13 mouse cellular contexts compared by ENCODE assay signal in the genomic region with DNA sequence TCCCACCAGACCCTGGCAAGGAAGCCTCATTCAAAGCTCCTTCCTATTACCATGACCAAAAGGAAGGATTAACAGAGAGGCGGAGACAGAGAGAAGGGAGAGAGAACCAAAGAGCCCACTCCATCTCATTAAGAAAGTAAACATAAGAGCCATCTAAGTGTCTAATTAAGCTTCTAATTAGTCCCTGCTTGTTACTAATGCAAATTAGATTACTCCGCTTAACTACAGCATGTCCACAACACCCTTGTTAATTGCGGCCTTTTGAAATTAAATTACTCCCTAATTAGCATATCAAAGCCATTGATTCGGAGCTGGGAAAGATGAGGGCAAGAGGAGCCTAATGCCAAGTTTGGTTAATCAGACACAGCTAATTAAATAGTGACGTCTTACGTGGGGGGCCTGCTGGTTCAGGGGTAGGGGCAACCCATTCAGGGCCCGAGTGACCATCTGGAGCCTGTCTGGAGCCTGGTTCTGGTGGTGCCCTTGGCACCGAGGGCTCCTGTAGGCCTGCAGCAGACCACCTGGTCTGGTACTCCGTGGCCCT. TPM values are rescaled to one million over a fixed set of nuclear protein-coding genes. Genes with fewer than 3 reads are reported as not detected.
A peak's percentile ranks its signal among the peaks of the same experiment; 100 is the strongest.
DNase-seq lines count a peak whose midpoint lies in the region; ATAC-seq and TF ChIP-seq lines count a peak whose summit lies in the region.
"Had no signal": no experiment of that assay in that cellular context is flagged by ENCODE, and none has a peak within 500 bp of the region (broad histone marks: within the 10 kb centered on the region; RNA-seq: fewer than 3 reads in every experiment).

No protein-coding gene starts in this region.

- TF ChIP-seq POLR2A in brain, embryonic 14.5 days (IDR thresholded peaks at IDR 0.05; ENCODE audit: borderline replicate concordance, extremely low read depth, insufficient read depth, insufficient read length, poor library complexity, severe bottlenecking) = no peak

- H3K4me2 ChIP-seq in forebrain, embryonic 11.5 days (ENCODE audit: low read depth, low read length, severe bottlenecking) = no peak overlapping the region
- no peak overlapping the region for H3K4me2 ChIP-seq in hindbrain, embryonic 15.5 days
- 0 out of 2 replicates have a peak overlapping the region, but pooled peaks have one; percentile 15 for H3K4me2 ChIP-seq in midbrain, embryonic 16.5 days (ENCODE audit: low read length)

- no peak overlapping the region; the same call in 1 of the 2 replicates for H3K27ac ChIP-seq in forebrain, embryonic 11.5 days (ENCODE audit: low read depth, low read length)
- no peak overlapping the region for H3K27ac ChIP-seq in hindbrain, embryonic 15.5 days (replicated peaks)
- H3K27ac ChIP-seq in midbrain, embryonic 16.5 days (ENCODE audit: low read length) = no peak overlapping the region
- H3K27ac ChIP-seq: heart, adult 2 months had no signal

- intact Hi-C loops in heart, postnatal 14 days (cut with DNase I) = no loop called here

- H3K4me1 ChIP-seq in forebrain, embryonic 11.5 days (replicated peaks; ENCODE audit: control insufficient read depth, insufficient read depth, low read length) = peaks cover 31% of the 10 kb centered on the region
- peaks cover 29% of the 10 kb centered on the region for H3K4me1 ChIP-seq in hindbrain, embryonic 15.5 days (replicated peaks)
- H3K4me1 ChIP-seq in midbrain, embryonic 16.5 days (ENCODE audit: control insufficient read depth, insufficient read depth, low read length) = peaks cover 18% of the 10 kb centered on the region

- H3K9me3 ChIP-seq in forebrain, embryonic 11.5 days (ENCODE audit: control insufficient read depth, low read length) = no peaks in the 10 kb centered on the region
- H3K9me3 ChIP-seq in hindbrain, embryonic 15.5 days = no peaks in the 10 kb centered on the region
- no peaks in the 10 kb centered on the region for H3K9me3 ChIP-seq in midbrain, embryonic 16.5 days (replicated peaks; ENCODE audit: control insufficient read depth, low read length, poor library complexity, severe bottlenecking)

- peaks cover 66% of the 10 kb centered on the region for H3K27me3 ChIP-seq in forebrain, embryonic 11.5 days (ENCODE audit: control insufficient read depth, insufficient read depth, low read length)
- H3K27me3 ChIP-seq in hindbrain, embryonic 15.5 days = peaks cover 58% of the 10 kb centered on the region
- H3K27me3 ChIP-seq in midbrain, embryonic 16.5 days (ENCODE audit: control insufficient read depth, insufficient read depth, low read depth, low read length) = peaks cover 11% of the 10 kb centered on the region; the same call in 1 of the 2 replicates
- H3K27me3 ChIP-seq: CH12.LX had no signal

- DNase-seq in brain, embryonic 14.5 days (ENCODE audit: low read depth) = peak; percentile 96
- peak; percentile 74 for DNase-seq in forebrain, embryonic 11.5 days (ENCODE audit: low spot score)
- DNase-seq in layer of hippocampus, adult 18-20 months (ENCODE audit: low spot score in 2 of 2) = no peak
- no peak for DNase-seq in heart, postnatal 14 days
- no peak for DNase-seq in layer of hippocampus, postnatal 10 days (ENCODE audit: low spot score in 2 of 2)
- DNase-seq: cerebellum, adult 8-10 months; heart, adult 2 months; kidney, adult 18-20 months; liver; right cerebral cortex, postnatal 25 days had no signal

- no peak for TF ChIP-seq CTCF in brain, embryonic 14.5 days (IDR thresholded peaks at IDR 0.05; ENCODE audit: borderline replicate concordance, extremely low read depth, insufficient read depth, insufficient read length)

- H3K9ac ChIP-seq in forebrain, embryonic 11.5 days (ENCODE audit: low read length) = no peak overlapping the region
- H3K9ac ChIP-seq in hindbrain, embryonic 15.5 days = no peak overlapping the region
- H3K9ac ChIP-seq in midbrain, embryonic 16.5 days (ENCODE audit: low read depth, low read length) = no peak overlapping the region

- ATAC-seq in forebrain, embryonic 11.5 days (replicated peaks; ENCODE audit: low FRiP score) = peak; percentile 79
- peak; percentile 58; the same call in 1 of the 2 replicates for ATAC-seq in hindbrain, embryonic 15.5 days (ENCODE audit: low FRiP score, low read depth)
- peak; percentile 31; the same call in 1 of the 2 replicates for ATAC-seq in midbrain, embryonic 16.5 days

- WGBS in forebrain, embryonic 11.5 days = 8% methylated on average over 9 of the region's 9 CpGs
- WGBS in hindbrain, embryonic 15.5 days = 18% methylated on average over 9 of the region's 9 CpGs
- WGBS in midbrain, embryonic 16.5 days = 12% methylated on average over 9 of the region's 9 CpGs

- H3K4me3 ChIP-seq in forebrain, embryonic 11.5 days (ENCODE audit: low read depth, low read length) = no peak overlapping the region
- no peak overlapping the region for H3K4me3 ChIP-seq in hindbrain, embryonic 15.5 days
- H3K4me3 ChIP-seq in midbrain, embryonic 16.5 days (ENCODE audit: low read depth, low read length) = no peak overlapping the region
- H3K4me3 ChIP-seq: heart, adult 2 months had no signal

- H3K36me3 ChIP-seq in forebrain, embryonic 11.5 days (ENCODE audit: control insufficient read depth, insufficient read depth, low read length) = no peaks in the 10 kb centered on the region; the same call in 1 of the 2 replicates
- H3K36me3 ChIP-seq in hindbrain, embryonic 15.5 days = no peaks in the 10 kb centered on the region
- H3K36me3 ChIP-seq in midbrain, embryonic 16.5 days (ENCODE audit: control insufficient read depth, insufficient read depth, low read length) = no peaks in the 10 kb centered on the region

RNA-seq across cellular contexts. Expression of a gene that starts 9.7 kb away (rescaled TPM):
- polyA plus RNA-seq in brain, embryonic 14.5 days (2012; rRNA removed) = 93.8 and 94.9 TPM in 2 replicates
- polyA plus RNA-seq in forebrain, embryonic 11.5 days (2014; fragmentation: Nextera tagmentation; extraction: Ambion mirVana) = 26.1 and 27.8 TPM in 2 replicates
- 34.3 and 42.2 TPM in 2 replicates for polyA plus RNA-seq in hindbrain, embryonic 15.5 days (2015; fragmentation: Nextera tagmentation; extraction: Ambion mirVana)
- polyA plus RNA-seq in midbrain, embryonic 16.5 days (2015; fragmentation: Nextera tagmentation; extraction: Ambion mirVana) = 35.8 and 38.8 TPM in 2 replicates
- total RNA-seq in layer of hippocampus, adult 18-20 months (2021) = 10 to 100 TPM; 49.7 to 56.1 TPM
- 10 to 100 TPM; 12.2 to 13.6 TPM for total RNA-seq in heart, postnatal 14 days (2021)
- 10 to 100 TPM; 51.1 to 57.6 TPM for total RNA-seq in layer of hippocampus, postnatal 10 days (2021)

Comparison
In these comparisons a context has a peak if more than half of its experiments do, and no peak if none do; other contexts are left out.
1. DNase-seq: peak in brain, embryonic 14.5 days (single experiment) and forebrain, embryonic 11.5 days (single experiment); none in layer of hippocampus, adult 18-20 months (0 of 2), heart, postnatal 14 days (0 of 2) and layer of hippocampus, postnatal 10 days (0 of 2).
2. Peak in every context shown above with its lines, with median percentiles within 50 percentile points of each other: ATAC-seq.